Mouse (Mus musculus) monocyte, adult 2 months (primary cell): ENCODE measurements around the gene Vwa8.

Experiments used
- DNase-seq, 2 experiments: peaks; one replicate each; pipeline ENCODE4 v3.0.0; 2022; ENCODE audit warnings: low spot score in 2 of 2, low read depth in 1 of 2

The Vwa8 gene

GRCm38 (mm10) chr14:79177754-79178153, 328.9 kb downstream of the Vwa8 start:
- DNase-seq, result no peak

- no peak for DNase-seq
Measured at GRCm38 (mm10) chr14:79178247-79178646, 329.4 kb downstream of the Vwa8 start.

GRCm38 (mm10) chr14:79180078-79180730, 331.4 kb downstream of the Vwa8 start:
- DNase-seq, result no peak

- DNase-seq, result no peak
Measured at GRCm38 (mm10) chr14:79181748-79182147, 332.9 kb downstream of the Vwa8 start.

GRCm38 (mm10) chr14:79182801-79183200, 333.9 kb downstream of the Vwa8 start:
- DNase-seq, result no peak

GRCm38 (mm10) chr14:79183261-79183660, 334.4 kb downstream of the Vwa8 start:
- DNase-seq, result no peak

GRCm38 (mm10) chr14:79184071-79184470, 335.2 kb downstream of the Vwa8 start:
- no peak for DNase-seq

GRCm38 (mm10) chr14:79185018-79185685, 336.3 kb downstream of the Vwa8 start:
- no peak for DNase-seq

GRCm38 (mm10) chr14:79186976-79187375, 338.1 kb downstream of the Vwa8 start:
- DNase-seq, result no peak

- DNase-seq, result no peak
Measured at GRCm38 (mm10) chr14:79196711-79197110, 347.9 kb downstream of the Vwa8 start.

GRCm38 (mm10) chr14:79198066-79198465, 349.2 kb downstream of the Vwa8 start:
- DNase-seq, result no peak

GRCm38 (mm10) chr14:79200133-79200891, 351.5 kb downstream of the Vwa8 start:
- no peak for DNase-seq

GRCm38 (mm10) chr14:79200892-79201285, 352.0 kb downstream of the Vwa8 start:
- DNase-seq, result no peak

- DNase-seq, result no peak
Measured at GRCm38 (mm10) chr14:79202722-79203362, 354.0 kb downstream of the Vwa8 start.

GRCm38 (mm10) chr14:79203496-79204158, 354.8 kb downstream of the Vwa8 start:
- DNase-seq, result no peak

GRCm38 (mm10) chr14:79204866-79205265, 356.0 kb downstream of the Vwa8 start:
- DNase-seq, result no peak

- no peak for DNase-seq
Measured at GRCm38 (mm10) chr14:79206210-79206609, 357.4 kb downstream of the Vwa8 start.

GRCm38 (mm10) chr14:79208468-79208867, 359.6 kb downstream of the Vwa8 start:
- DNase-seq, result no peak

- DNase-seq, result no peak
Measured at GRCm38 (mm10) chr14:79209813-79210212, 361.0 kb downstream of the Vwa8 start.

- DNase-seq, result no peak
Measured at GRCm38 (mm10) chr14:79212380-79212991, 363.6 kb downstream of the Vwa8 start.

GRCm38 (mm10) chr14:79214129-79214528, 365.3 kb downstream of the Vwa8 start:
- no peak for DNase-seq
